Mouse (Mus musculus) lung, postnatal 0 days (tissue): ENCODE measurements around the gene Ccnt2. TPM values are rescaled to one million over a fixed set of nuclear protein-coding genes. Genes with fewer than 3 reads are reported as not detected.

ENCODE experiments used
- ATAC-seq: fragments of 200-750 bp; cut with Nextera tagmentation; 2 replicates; pipeline ENCODE4 v1.8.0; 2017; ENCODE audit warnings: moderate library complexity
- DNase-seq: peaks from one replicate; pipeline ENCODE4 v3.0.0-alpha.2; 2016; ENCODE audit warnings: low spot score
- H3K27ac ChIP-seq: fragments of 300-500 bp; sonication (generic); 2 replicates; pipeline ENCODE4 v1.5.1; 2014; ENCODE audit warnings: antibody characterized with exemption, mild to moderate bottlenecking, low read length, mixed read lengths
- H3K27me3 ChIP-seq: fragments of 300-500 bp; sonication (generic); replicated peaks from 2 replicates; pipeline ENCODE4 v1.6.1; 2014; ENCODE audit warnings: low read length, mixed read lengths; ENCODE audit not compliant: insufficient read depth
- H3K36me3 ChIP-seq: fragments of 300-500 bp; sonication (generic); 2 replicates; pipeline ENCODE4 v1.6.1; 2014; ENCODE audit warnings: low read length, mixed read lengths; ENCODE audit not compliant: insufficient read depth
- H3K4me1 ChIP-seq: fragments of 300-500 bp; sonication (generic); 2 replicates; pipeline ENCODE4 v1.6.1; 2014; ENCODE audit warnings: antibody characterized with exemption, low read depth, low read length, mixed read lengths; ENCODE audit not compliant: insufficient read depth
- H3K4me2 ChIP-seq: fragments of 300-500 bp; sonication (generic); replicated peaks from 2 replicates; pipeline ENCODE4 v1.6.1; 2014; ENCODE audit warnings: low read depth, mild to moderate bottlenecking, low read length, moderate library complexity, mixed read lengths
- H3K4me3 ChIP-seq: fragments of 300-500 bp; sonication (generic); 2 replicates; pipeline ENCODE4 v1.5.1; 2014; ENCODE audit warnings: low read depth, low read length
- H3K9ac ChIP-seq: fragments of 300-500 bp; sonication (generic); replicated peaks from 2 replicates; pipeline ENCODE4 v1.6.1; 2014; ENCODE audit warnings: low read depth, mild to moderate bottlenecking
- H3K9me3 ChIP-seq: fragments of 300-500 bp; sonication (generic); 2 replicates; pipeline ENCODE4 v1.6.1; 2016; ENCODE audit warnings: low read length, mixed read lengths
- CTCF ChIP-seq: IDR thresholded peaks from 2 replicates; pipeline ENCODE4 v1.5.1; 2016; ENCODE audit warnings: antibody characterized with exemption, mild to moderate bottlenecking
- EP300 ChIP-seq: IDR thresholded peaks from 2 replicates; pipeline ENCODE4 v1.6.1; 2016; ENCODE audit warnings: antibody characterized with exemption, mild to moderate bottlenecking, control low read depth
- WGBS: fragments of 180-500 bp; shearing (Covaris S2); extraction: QIAGEN DNeasy Blood & Tissue Kit; methylation state at CpG from one replicate; pipeline ENCODE4 v1.1.7; 2014; 5-methylcytosine and 5-hydroxymethylcytosine counted together
- polyA plus RNA-seq: library from polyadenylated mRNA; unstranded; fragments of >200 nt; fragmentation: Nextera tagmentation; extraction: Ambion mirVana; gene quantifications from 2 replicates; pipeline ENCODE4 v1.2.1, GENCODE M21; 2015

Gene Ccnt2
- polyA plus RNA-seq, 1 experiment from 2014 or later: 43.7 TPM

DNA sequence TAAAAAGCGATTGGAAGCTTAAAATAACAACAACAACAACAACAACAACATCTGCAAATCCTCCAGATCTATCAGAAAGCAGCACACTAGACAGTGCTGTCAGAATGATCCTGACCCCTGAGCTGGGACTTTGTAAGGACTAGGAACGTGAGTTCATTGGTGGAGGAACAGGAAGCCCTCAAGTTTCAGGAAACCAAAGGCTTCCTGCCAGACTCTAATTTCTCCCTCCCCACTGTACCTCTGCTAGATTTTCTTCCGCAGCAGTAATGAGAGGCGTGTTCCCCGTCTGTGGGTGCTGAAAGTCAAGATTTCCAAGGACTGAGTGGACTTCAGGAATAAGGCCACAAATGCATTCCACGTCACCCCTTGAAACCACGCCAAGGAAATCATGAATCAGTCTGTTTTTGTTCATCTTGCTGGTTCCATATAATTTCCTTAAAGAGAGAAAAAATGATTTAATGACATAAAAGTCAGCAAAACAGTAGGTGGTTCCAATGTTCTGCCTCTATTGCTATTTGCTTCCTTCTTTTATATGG lies 76.2 kb downstream of the Ccnt2 start:
- DNase-seq: no peak
- WGBS: 57% methylated on average over 7 of the region's 7 CpGs
- Histone ChIP-seq H3K4me2 (no peak overlapping the region), H3K27me3 (no peaks in the 10 kb centered on the region), H3K4me1 (no peaks in the 10 kb centered on the region), H3K9me3 (peaks cover 4% of the 10 kb centered on the region; the same call in 1 of the 2 replicates), H3K4me3 (no peak overlapping the region), H3K36me3 (no peaks in the 10 kb centered on the region), H3K9ac (no peak overlapping the region), H3K27ac (no peak overlapping the region)
- ATAC-seq: no peak
- TF ChIP-seq CTCF (no peak), EP300 (no peak)

DNA sequence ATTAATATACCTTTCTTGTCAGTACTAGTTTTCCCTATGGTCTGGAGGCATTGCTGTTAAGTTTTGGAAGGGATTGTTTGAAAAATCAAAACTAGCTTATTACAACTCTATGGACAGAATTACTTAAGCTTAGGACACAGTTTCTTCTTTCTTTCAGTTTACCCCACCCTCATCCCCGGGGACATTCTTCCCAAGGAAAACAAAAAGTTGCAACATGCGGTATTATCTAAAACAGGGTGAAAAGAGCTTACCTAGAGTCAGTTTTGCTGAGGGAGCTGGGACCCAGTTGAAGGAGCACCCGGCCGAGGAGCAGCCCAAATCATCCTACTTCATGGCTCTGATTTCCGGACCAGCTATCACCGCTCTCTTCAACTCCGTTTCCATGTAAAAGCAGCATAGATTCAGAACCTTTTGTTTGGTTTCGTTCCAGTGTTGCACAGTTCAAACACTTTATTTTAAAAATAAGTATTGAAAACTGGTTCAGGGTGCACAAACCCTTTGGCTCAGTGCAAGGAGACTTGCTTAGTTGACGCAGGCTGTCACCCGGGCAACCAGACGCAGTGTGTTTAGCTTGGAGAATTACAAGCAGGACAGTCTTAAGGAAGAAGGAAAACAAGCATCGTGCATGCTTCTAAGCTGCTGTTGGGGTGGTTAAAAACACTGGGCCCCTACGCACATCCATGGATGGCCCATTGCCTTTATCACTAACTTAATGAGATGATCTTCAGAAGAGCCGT lies 80.7 kb downstream of the Ccnt2 start, which contains the start of gene Map3k19:
Gene Map3k19 (minus strand): TSS at position 546 of the 737 bp plus-strand sequence.
- Histone ChIP-seq H3K9me3 (peaks cover 4% of the 10 kb centered on the region; the same call in 1 of the 2 replicates), H3K4me1 (no peaks in the 10 kb centered on the region), H3K36me3 (no peaks in the 10 kb centered on the region), H3K27ac (no peak within 1 kb of the TSS), H3K27me3 (no peaks in the 10 kb centered on the region), H3K4me3 (no peak within 1 kb of the TSS), H3K4me2 (no peak within 1 kb of the TSS), H3K9ac (no peak within 1 kb of the TSS)
- ATAC-seq (no peak; the same call in 1 of the 2 replicates), DNase-seq (peak; percentile 12)
- WGBS: 64% methylated on average over 14 of the region's 14 CpGs
- TF ChIP-seq CTCF: no peak
- no peak for TF ChIP-seq EP300

Other genes starting within 250 kb of the Ccnt2 start
- 19.6 and 20.0 TPM in 2 replicates for gene Tmem163, start 94.6 kb upstream of the Ccnt2 start, polyA plus RNA-seq
- gene Acmsd, start 44.8 kb upstream of the Ccnt2 start, polyA plus RNA-seq: 0.21 and 0.44 TPM in 2 replicates
- 0.66 and 1.0 TPM in 2 replicates for gene Map3k19, start 80.9 kb downstream of the Ccnt2 start, polyA plus RNA-seq
- 17.6 and 18.3 TPM in 2 replicates for gene Rab3gap1, start 94.6 kb downstream of the Ccnt2 start, polyA plus RNA-seq